Mouse (Mus musculus): ENCODE measurements around the gene Exoc6b.
"Not testable (repeated sequence)": the region's sequence is repeated elsewhere in the genome, so short reads cannot be mapped to it uniquely, and the experiment has no call there.

Gene Exoc6b

DNA sequence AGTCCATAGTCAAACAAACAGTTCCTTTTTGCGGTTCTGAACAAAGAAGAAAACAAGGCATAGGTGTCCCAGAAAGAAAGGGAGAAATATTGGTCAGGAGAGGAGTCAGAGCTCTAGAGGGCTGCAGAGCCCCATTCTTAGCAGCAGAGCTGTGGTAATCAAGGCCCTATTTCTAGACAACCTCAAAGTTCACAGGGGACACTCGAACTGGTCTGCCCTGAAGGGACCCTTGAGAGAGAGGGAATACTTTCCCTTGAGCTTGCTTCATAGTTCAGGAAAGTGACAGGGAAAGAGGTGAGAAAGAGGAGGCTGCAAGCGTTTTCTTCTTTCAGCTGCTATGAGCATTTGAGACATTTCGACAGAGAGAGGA lies 428.3 kb downstream of the Exoc6b start:
- DNase-seq (ENCODE audit: extremely low read depth, low read depth, low spot score) = no peak

DNA sequence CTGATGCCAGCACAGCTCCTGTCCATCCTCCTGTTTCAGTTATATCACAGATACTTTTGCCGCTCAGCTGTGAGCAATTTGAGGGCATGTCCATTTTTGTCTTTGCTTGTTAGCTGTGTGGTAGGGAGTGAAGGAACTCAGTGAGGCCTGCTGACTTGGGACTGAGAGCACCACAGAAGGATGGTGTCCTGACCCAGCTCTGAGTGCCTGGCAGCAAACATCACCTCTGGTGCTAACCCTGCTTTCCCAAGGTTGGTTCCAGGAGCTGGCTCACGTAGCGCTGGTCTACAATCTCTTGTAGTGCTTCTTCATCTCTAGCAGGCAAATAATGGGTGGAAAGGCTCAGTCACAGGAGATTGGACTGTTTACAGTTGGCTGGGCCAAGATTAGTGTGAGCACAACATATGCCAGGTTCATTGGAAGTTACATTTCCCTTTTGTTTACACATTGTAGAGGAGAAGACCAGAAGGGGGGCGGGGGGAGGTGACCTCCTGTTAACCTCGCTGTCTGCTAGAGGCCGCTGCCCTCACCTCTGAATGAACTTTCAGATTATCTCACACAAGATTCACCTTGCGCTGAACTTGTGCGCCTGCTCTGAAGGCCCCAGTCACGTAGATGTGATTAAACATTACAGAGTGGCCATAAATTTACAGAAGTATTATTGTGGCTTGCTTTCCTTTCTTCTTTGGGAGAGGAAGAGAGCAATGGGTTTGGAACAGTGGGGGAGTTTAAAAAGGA lies 428.8 kb downstream of the Exoc6b start:
- DNase-seq (ENCODE audit: extremely low read depth, low read depth, low spot score) = no peak

DNA sequence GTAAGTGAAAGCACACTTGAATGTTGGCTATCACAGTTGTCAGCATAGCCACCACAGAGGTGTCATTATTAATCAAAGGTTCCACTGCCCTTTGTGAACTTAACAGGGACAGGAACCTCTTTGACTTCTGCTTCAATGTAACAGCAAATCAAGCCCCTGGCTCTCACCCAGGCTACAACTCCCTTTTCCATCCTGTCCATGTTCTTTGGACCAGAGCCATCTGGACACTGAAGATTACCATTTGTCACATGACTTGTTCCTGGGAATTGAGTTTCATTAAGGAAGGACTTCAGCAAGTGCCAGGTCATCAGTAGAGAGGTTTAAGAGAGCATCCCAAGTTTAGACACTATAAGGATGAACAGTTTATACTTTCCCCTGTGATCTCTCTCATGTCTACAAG lies 431.1 kb downstream of the Exoc6b start:
- DNase-seq (ENCODE audit: extremely low read depth, low read depth, low spot score) = no peak

DNA sequence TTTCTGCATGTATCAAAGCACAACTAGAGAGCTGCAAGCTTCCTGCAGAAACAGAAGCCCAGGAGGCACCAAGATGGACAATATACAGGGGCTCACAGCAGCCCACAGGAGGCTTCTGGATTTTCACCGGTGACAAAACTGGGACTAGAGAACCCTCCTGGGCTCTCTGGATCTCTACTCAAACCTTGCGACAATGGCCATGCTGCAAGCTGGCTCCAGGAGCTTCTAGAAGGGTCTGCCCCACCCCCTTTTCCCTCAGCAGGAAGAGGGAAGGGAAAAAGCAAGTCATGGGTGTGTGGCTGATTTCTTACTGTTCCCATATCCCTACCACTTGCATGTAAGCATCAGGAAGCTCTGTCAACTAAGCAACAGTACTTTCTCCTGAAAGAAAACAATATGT lies 437.7 kb downstream of the Exoc6b start:
- DNase-seq (ENCODE audit: extremely low read depth, low read depth, low spot score) = no peak

DNA sequence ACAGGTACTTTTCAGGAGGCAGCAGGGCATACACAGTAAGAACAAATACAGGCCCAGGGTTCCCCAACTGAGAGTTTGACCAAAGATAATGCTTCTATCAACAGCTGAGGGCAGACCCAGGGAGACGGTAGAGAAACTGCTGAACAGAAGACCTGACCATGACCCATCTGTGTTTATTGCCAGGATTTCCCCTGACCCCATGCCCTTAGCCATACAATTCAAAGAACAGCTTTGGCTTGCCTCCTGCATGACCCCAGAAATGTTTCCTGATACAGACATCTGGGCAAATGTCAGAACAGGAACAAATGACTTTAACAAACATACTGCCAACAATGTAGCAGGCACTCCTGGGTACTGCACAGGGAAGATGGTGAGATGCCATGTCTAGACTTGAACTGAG lies 439.0 kb downstream of the Exoc6b start:
- no peak for DNase-seq (ENCODE audit: extremely low read depth, low read depth, low spot score)

DNA sequence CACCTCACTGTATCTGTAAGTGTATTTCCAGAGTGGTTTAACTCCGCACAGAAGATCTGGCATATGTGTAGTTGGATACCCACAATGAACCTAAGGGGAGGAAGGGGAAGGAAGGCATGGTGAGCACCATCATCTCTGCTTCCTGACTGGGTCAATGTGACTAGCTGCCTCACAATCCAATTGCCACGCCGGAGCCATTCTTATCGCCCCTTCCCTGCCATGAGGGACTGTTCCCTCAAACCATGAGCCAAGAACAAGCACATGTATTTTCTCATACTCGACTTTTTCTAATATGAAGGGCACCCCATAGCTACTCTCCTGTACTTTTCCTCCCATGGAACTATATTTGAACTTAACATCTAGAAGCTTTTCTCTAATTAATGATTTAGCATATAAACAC lies 440.5 kb downstream of the Exoc6b start:
- no peak for DNase-seq (ENCODE audit: extremely low read depth, low read depth, low spot score)

DNA sequence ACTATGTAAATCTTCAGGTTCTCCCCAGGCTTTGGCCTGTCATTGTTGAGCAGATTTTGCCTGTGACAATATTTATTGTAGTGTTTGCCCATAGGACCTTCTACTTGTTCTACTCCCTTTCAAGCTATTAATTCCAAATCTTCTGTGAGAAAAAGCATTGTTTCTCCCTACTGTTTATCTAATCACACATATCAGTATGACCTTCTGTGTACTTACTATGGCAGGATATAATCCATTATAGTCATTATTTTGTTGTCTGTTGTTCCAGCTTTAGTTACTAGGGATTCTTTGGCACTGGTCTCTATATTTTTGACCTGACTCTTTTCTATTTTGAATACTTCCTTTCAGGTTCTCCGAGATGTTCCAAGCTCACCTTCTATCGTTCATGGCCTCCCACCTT lies 442.9 kb downstream of the Exoc6b start:
- no peak for DNase-seq (ENCODE audit: extremely low read depth, low read depth, low spot score)

DNA sequence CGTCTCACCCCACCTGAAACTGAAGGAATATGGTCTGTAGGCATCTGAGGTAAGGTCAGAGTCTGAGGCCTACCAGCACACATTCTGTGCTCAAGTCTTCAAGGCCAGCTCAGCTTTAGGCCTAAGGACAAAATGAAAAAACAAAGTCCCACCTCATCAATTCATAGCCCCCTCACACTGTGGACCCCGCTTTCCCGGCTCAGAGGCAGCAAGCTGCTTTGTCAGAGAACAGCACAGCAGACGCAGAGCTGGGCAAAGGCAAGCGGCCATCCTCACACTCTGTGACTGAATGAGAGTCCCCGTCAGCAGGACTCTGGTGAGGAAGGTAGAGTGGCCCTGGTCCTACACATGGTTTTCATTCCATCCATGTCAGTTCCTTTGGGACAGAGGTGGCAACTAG lies 450.1 kb downstream of the Exoc6b start:
- DNase-seq (ENCODE audit: extremely low read depth, low read depth, low spot score) = no peak

DNA sequence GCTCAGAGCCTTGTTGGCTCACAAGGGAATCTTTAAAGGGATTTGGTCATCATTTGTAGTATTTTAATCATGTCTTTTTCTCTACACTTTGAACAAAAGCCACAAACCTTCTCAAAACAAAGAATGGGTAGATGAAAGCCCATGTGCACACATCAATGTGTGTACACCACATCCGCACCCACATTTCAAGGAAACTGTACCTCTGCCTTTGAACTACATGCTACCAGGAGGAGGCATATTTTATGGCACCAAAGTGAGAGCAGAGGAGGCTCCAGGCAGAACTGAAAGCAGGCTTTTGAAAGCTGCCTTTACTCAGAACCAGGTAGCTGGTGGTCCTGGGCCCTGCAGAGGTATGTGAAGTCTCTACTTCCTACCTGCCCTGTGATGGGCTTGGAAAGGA lies 452.3 kb downstream of the Exoc6b start:
- DNase-seq (ENCODE audit: extremely low read depth, low read depth, low spot score) = no peak

DNA sequence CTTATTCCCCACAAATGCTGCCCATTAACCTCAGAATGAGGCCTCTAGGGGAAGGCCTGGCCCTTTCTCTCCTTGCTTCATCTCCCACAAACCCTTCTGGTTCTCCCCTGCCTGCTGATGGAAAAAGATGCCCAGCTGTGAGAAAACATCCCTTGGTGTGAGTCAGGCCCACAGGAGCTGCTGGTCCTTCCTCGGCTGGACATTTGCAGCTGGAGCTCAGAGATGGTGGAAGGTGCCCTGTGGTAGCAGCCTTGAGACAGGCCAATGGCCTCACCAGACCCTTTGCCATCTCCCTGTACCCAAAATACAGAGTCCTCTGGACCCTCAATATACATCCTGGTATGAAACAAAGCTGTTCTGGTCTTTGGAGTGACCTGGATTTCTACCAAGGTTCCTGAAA lies 452.7 kb downstream of the Exoc6b start:
- DNase-seq (ENCODE audit: extremely low read depth, low read depth, low spot score) = no peak

DNA sequence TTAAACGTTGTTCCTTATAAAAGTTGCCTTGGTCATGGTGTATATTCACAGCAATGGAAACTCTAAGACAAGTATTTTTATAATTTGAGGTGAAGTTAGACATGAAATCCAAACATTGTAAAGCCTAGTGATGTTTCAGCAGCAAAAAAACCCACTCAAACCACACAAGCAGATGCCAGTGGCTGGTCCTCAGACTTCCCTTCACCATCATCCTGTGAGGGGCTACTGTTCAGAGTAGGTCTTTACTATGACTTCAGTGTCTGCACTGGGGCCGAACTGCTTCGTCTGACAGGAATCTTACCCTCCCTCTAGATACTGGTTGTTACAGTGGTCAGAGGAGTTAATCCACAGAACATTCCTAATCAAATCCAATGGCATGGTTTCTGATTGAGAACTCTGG lies 455.8 kb downstream of the Exoc6b start:
- no peak for DNase-seq (ENCODE audit: extremely low read depth, low read depth, low spot score)

DNA sequence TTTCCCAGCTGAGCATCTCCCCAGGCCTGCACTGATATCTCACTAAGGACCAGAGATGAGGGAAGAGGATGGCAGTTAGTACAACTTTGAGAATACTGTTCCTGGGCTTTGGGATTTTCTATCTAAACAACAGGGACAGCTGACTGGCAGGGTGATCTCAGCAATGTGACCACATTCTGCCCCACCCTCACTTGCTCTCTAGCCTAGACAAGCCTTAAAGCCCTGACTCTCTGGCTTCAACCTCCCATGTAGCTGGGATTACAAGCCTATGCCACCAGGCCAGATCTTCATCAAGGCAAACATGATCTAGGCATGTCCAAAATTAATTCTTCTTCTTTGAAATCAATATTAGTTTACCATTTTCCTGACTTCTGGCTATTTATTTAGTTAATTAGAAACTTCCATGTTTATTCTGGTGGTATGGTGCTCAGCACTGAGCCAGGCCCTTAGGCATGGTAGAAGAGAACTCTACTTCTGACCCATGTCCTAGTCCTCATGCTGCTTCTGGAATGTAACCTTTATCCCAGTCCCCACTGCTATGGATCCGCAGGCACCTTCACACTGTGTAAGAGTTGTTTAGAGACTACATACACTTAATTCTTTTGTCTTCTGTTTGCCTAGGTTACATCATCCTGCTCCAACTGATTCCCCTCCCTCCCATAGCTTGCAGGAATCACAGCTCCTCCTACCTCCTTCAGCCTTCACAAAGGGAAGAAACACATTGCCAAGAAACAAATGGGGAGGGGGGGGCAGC lies 468.0 kb downstream of the Exoc6b start:
- DNase-seq (ENCODE audit: extremely low read depth, low read depth, low spot score) = peak; percentile 30

DNA sequence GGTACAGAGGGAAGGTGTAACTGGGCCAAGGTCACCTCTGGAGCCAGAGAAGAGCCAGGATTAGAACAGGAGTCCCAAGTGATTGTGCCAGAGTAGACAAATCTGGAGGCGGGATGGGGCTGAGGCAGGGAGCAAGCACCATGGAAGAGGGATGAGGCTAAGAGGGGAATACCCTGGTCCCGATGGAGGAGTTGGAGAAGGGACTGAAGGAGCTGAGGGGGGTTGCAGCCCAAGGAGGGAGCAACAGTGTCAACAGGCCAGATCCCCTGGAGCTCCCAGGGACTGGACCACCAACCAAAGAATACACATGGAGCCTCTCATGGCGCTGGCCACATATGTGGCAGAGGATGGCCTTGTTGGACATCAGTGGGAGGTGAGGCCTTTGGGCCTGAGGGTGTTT lies 470.0 kb downstream of the Exoc6b start:
- DNase-seq (ENCODE audit: extremely low read depth, low read depth, low spot score) = not testable (repeated sequence)

DNA sequence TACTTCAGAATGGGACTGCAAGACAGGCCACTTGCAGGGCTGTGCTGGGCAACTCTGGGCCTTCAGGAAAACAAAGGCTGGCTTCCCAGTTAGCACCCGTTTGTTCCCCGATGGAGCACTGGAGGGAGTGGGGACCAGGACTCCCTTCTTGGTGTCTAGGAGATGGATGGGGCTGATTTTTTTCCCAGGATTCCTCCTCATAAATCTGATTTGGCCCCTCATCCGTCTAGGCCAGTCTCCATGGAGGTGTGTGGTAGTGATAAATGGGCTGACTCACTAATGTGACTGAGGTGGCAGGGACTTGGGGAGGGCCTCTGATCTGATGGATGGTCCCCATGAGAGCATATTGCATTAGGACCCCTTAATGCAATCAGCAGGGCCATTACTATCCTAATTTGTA lies 470.6 kb downstream of the Exoc6b start:
- DNase-seq (ENCODE audit: extremely low read depth, low read depth, low spot score) = no peak

DNA sequence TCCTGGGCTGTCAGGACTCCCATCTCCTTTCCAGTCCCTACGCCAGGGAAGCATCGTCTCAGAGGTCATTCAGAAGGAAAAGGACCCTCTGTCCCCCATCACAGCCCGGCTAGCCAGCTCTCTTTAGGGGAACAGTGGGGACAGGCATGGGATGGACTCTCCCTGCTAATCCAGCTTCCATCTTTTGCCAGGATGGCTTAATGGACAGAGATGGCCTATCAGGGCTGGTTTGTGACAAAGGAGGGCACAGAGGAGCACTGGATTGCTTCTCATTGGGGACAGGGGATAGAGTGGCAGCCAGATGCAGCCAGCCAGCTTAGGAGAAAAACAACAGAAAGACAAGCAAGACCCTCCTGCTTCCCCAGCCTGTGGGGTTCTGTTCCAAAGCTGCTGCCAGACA lies 474.7 kb downstream of the Exoc6b start:
- no peak for DNase-seq (ENCODE audit: extremely low read depth, low read depth, low spot score)

DNA sequence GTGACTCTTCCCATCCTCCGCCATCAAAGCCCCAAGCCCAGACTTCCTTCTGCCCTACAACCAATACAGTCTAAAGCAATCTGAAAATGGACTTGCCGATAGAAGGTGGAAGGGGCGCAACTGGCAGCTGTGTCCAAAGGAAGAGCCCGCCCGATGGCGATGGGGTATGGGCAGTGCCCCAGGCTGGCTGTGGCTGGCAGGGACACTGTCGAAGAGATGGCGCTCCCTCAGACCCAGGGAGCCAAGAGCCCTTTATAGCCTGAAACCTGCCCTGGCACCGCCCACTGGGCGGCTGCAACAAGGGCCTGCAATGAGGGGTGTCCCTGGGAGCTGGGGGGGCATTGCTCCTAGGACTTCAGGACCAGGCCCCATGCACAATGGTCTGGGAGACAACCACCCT lies 475.6 kb downstream of the Exoc6b start, which contains the start of gene Cyp26b1:
Gene Cyp26b1, minus strand, starts transcription at position 216 of the 400 bp plus-strand sequence.
- no peak for DNase-seq (ENCODE audit: extremely low read depth, low read depth, low spot score)

DNA sequence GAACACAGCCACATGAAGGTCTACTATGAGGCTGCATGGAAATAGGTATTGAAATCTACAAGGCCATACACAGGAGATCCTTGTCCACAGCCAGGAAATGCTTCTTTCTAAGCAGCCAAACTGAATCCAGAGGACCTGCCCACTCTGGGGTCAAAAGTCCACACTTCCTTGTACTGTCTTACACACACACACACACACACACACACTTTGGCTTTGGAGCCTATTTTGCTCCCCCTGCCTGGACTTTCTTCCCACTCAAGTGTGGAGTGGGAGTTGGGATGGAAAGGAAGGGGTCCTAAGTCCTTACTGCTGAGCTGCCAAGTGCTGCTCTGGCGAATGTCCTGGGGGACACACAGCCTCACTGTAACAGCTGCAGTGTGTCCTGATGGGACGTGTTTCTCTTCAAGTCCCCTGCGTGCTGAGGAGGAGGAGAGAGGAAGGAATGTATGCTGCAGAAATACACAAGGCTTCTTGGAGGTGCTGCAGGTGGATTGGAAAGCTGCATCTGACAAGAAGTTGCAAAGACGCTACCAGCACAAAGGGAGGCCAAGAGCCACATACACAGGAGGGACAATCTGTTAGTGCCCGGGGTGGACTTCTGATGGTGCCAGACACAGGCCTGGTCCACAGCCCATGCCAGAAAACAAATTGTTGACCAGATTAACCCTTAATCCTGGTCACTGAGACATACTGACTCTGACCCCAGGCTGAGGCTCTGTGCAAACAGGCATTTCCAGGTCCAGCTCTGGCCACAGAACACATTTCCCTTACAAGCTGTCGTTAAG lies 478.2 kb downstream of the Exoc6b start:
- no peak for DNase-seq (ENCODE audit: extremely low read depth, low read depth, low spot score)

DNA sequence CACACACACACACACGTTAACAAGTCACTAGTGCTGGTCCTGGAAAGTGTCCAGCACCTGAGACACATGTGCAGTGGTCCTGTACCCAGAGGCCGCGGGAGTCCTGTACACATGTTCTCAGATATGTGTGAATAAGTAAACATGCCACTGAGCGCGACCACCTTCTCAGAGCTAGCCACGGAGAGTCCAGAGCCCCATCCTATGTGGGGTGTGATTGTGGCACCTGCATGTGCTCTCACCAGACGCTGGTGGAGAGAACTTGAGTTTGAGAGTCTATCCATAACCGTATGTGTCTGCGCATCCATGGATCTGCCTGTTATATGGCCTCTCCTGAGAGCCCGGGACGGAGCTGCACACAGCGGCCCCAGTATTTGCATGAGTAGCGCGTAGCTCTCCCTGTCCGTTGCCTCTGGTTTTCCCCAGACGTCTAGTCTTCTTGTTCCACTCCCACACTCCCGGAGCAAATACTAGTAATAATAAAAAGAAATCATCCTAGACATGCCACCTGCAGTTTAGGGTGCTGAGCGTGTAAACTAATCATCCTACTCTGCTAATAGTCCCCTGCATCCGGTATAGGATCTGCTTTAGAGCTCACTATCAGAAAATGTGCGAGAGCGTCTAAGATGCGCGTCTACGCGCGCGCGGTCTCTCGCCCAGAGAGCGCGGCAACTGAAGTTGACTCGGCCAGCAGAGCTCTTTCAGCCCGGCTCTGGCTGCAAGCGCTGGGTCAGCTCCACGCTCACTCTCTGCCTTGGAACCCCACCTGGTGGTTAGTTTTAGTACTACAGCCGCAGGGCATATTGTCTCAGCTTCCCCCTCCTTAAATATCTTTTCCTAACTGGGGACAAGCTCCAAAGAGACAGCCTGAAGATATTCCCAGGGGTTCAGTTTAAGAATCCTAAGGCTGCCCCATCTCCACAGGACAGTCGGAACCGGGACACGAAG lies 479.3 kb downstream of the Exoc6b start:
- DNase-seq (ENCODE audit: extremely low read depth, low read depth, low spot score) = peak; percentile 14

DNA sequence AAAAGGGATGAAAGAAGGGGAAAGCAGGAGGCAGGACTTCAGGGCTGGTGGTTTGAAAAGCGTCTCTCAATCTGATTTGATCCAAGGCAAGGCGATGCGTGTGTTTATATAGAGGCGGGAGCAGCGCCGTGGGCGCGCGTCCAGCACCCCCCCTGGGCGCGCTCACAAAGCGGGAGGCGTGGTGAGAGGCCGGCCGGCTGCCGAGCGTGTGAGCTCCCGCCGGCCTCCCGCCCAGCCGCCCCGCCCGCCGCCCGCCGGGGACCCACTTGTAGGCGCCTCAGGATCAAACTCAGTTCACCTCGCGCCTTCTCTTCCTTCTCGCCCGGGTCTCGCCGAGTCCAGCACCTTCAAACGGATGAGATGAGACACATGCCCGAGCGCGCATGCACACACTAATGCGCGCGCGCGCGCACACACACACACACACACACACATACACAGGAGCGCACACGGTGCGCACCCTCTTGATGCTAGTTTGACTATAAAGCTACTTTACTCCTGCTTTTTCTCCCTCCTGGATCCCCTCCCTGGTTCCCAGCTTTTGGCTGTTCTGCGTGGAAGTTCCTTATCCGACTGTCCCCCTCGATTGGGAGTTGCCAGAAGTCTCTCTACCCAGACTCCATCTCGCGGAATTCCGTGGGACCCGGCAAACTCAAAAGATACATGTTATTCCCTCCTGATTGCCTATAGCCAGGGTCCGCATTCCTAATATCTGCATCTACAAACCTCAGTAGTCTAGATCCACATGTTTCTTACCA lies 480.2 kb downstream of the Exoc6b start:
- no peak for DNase-seq (ENCODE audit: extremely low read depth, low read depth, low spot score)
